Mouse (Mus musculus): Measurements from ENCODE around the gene Mcfd2. TPM values are rescaled to one million over a fixed set of nuclear protein-coding genes. Genes with fewer than 3 reads are reported as not detected.
A peak's percentile ranks its signal among the peaks of the same experiment; 100 is the strongest.

The Mcfd2 gene
- polyA plus RNA-seq, 1 experiment from 2014 or later: 57.5 TPM

DNA sequence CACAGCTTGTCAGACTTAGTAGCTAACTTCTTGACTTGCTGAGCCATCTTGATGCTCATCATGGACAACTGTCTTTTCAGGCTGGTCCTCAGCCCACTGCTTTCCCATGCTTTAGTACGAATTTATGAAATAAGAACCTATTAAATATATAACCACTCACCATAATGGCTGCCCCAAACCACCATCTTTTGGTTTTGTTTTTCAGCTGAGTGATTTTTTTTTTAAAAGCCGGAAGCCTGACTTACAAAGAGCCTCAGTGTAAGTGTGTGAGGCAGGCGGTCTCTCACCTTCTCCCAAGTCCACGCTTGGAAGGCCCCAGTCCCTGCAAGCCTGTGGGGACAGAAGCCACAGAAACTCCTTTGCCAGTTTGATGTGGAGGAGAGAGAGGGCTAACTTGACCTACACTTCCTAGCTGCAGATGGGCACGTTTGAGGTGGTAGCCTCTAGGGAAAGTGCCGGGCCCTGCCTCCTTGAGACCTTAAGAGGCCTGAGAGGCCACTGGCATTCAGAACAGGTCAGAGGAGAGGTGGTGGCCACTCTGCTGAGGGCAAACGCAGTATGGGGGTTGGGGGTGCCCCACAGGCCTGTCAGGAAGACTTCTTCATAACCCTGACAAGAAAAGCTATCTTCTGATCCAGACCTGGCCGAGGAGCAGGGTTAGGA, 20.9 kb upstream of the Mcfd2 start:
- Histone ChIP-seq H3K4me2 (replicated peaks) (no peak overlapping the region), H3K27ac (replicated peaks) (no peak overlapping the region), H3K9me3 (no peaks in the 10 kb centered on the region), H3K36me3 (no peaks in the 10 kb centered on the region), H3K9ac (replicated peaks) (no peak overlapping the region), H3K4me1 (peaks cover 24% of the 10 kb centered on the region), H3K4me3 (no peak overlapping the region), H3K27me3 (peaks cover 59% of the 10 kb centered on the region)
- ATAC-seq (ENCODE audit: low FRiP score, low read depth): no peak
- 57% methylated on average over 8 of the region's 8 CpGs for WGBS

DNA sequence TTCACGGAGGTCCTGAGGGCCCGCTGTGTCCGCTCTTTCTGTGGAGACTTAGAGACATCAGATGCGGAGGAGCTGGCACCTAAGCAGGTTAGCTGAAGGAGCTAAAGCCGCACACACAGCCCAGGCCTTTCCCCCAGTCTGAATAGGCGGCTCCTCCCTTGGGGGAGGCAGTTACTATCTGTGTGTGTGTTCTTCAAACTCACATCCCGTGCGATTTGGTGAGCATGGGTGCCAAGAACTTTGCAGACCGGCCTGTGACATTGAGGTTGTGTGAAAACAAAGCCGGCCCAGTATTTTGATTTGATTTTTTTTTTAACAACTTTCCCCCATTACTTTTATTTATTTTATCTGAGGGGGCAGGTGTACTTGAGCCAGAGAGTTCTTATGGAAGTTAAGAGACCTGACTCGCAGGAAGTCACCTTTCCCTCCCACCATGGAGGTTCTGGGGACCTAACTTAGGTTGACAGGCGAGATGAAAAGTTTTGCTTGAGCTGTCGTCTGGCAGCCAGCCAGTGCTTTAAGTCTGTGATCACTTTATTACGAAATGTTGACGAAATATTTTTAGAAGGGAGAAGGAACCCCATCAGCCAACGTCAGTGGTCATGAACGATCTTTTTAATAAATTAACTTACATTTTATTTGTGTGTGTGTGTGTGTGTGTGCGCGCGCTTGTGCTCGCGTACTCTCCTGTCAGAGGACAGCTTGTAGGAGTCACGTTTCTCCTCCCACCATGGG, 20.2 kb upstream of the Mcfd2 start:
- 78% methylated on average over 23 of the region's 23 CpGs for WGBS
- H3K27ac ChIP-seq (replicated peaks): no peak overlapping the region
- no peak overlapping the region for H3K9ac ChIP-seq (replicated peaks)
- peaks cover 66% of the 10 kb centered on the region for H3K27me3 ChIP-seq
- no peak overlapping the region for H3K4me3 ChIP-seq
- no peak for ATAC-seq (ENCODE audit: low FRiP score, low read depth)
- H3K9me3 ChIP-seq: no peaks in the 10 kb centered on the region
- peaks cover 31% of the 10 kb centered on the region for H3K4me1 ChIP-seq
- H3K36me3 ChIP-seq: no peaks in the 10 kb centered on the region
- no peak overlapping the region for H3K4me2 ChIP-seq (replicated peaks)

DNA sequence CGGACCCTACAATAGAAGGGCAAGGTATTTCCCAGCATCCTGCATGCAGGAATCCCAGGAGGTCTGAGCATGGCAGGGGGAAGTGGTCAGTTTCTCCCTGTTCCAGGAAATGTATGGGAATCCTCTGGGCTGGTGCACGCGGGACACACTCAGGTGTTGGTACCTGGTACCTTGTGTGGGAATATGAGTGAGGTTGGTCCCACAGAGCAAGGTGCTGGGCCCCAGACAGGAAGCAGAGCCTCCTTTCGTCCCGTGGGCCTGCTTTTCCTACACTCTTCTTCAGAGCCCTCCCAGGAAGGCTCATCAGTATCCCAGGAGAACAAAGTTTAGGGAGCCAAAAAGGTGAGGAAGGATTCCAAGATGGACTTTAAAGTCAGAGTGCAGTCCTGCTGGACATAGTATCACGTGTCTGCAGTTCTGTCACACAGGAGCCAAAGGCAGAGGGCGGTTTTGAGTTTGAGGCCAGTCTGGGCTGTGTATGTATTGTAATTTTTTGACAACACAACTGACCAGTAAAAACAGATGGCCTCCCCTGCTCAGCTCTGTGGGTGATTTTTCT, 18.8 kb upstream of the Mcfd2 start:
- no peak for ATAC-seq (ENCODE audit: low FRiP score, low read depth)
- H3K4me1 ChIP-seq: peaks cover 31% of the 10 kb centered on the region
- H3K4me2 ChIP-seq (replicated peaks): 0 out of 2 replicates have a peak overlapping the region, but pooled peaks have one; percentile 91
- no peak overlapping the region for H3K27ac ChIP-seq (replicated peaks)
- H3K9ac ChIP-seq (replicated peaks): no peak overlapping the region
- no peaks in the 10 kb centered on the region for H3K9me3 ChIP-seq
- H3K4me3 ChIP-seq: peak overlapping the region; percentile 74; the same call in 1 of the 2 replicates
- no peaks in the 10 kb centered on the region for H3K36me3 ChIP-seq
- peaks cover 76% of the 10 kb centered on the region for H3K27me3 ChIP-seq
- 63% methylated on average over 7 of the region's 7 CpGs for WGBS

DNA sequence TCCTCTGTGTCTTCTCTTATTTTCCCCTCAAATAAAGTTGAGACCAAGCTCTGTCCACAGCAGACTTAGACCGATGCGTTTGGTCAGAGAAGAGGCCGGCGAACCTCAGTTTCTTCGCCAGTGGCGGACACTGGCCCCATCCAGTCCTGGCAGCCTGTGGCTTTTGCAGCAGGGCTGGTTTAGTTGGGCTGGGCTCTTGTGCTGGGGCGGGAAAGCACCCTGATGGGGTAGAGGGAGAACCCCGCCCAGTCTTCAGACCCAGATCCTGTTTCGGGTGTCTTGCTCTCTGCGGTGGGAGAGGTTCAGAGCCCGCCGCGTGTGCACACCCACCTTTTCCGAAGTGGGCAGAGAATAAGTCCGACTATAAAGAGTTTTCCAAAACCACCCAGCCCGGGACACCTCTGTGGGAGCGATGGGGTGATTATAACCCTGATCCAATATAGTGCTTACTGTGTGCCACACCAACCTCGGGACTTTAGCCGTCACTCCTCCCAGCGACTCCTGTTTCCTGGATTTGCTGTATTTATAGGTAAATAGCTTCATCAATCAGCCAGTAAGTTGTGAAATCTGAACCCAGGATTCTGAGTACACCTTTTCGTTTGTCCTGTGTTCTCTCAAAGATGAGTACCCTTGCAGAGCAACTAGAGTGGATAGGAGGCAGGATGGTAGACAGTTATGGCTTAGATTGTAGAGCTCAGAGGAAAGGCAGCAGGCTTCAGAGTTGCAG, 18.2 kb upstream of the Mcfd2 start:
- Histone ChIP-seq H3K4me2 (replicated peaks) (peak overlapping the region; percentile 91), H3K9ac (replicated peaks) (peak overlapping the region; percentile 81; the same call in 1 of the 2 replicates), H3K27ac (replicated peaks) (no peak overlapping the region), H3K36me3 (no peaks in the 10 kb centered on the region), H3K9me3 (no peaks in the 10 kb centered on the region), H3K27me3 (peaks cover 70% of the 10 kb centered on the region), H3K4me1 (peaks cover 31% of the 10 kb centered on the region), H3K4me3 (peak overlapping the region; percentile 74)
- 5% methylated on average over 21 of the region's 21 CpGs for WGBS
- ATAC-seq (ENCODE audit: low FRiP score, low read depth): no peak

DNA sequence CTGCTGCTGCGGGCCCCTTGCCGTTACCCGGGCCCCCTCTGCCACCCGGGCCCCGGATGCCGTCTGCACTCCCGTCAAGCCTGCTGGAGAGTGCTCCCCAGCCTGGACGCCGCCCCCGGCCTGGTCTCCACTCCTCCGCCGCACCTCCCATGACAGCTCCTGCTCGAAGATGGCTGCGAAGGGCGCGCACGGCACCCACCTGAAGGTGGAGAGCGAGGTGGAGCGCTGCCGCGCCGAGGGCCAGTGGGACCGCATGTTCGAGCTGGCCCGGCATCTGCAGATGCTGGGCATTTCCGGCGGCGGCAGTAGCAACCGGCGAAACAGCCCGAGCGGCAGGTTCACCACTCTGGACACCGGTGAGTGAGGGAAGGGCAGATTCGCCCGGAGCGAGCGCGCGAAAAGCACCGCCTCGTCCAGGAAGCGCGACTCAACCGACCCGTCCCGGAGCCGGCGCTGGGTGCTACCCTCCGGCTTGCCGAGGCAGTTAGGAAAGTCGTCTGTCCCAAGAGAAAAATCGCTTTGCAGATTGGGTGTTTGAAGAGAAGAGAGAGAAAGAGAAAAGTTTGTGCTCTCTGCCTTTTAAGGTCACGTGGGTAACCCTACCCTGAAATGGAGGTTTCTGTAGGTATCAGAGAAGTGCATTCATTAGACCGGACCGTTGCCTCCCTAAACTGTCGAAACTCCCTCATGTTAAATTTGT, 17.5 kb upstream of the Mcfd2 start:
- ATAC-seq (ENCODE audit: low FRiP score, low read depth): no peak
- Histone ChIP-seq H3K27me3 (peaks cover 63% of the 10 kb centered on the region), H3K4me3 (peak overlapping the region; percentile 74), H3K27ac (replicated peaks) (peak overlapping the region; percentile 90), H3K9ac (replicated peaks) (peak overlapping the region; percentile 81), H3K36me3 (no peaks in the 10 kb centered on the region), H3K4me2 (replicated peaks) (peak overlapping the region; percentile 91), H3K9me3 (no peaks in the 10 kb centered on the region), H3K4me1 (peaks cover 30% of the 10 kb centered on the region)
- 0% methylated on average over 55 of the region's 56 CpGs for WGBS

DNA sequence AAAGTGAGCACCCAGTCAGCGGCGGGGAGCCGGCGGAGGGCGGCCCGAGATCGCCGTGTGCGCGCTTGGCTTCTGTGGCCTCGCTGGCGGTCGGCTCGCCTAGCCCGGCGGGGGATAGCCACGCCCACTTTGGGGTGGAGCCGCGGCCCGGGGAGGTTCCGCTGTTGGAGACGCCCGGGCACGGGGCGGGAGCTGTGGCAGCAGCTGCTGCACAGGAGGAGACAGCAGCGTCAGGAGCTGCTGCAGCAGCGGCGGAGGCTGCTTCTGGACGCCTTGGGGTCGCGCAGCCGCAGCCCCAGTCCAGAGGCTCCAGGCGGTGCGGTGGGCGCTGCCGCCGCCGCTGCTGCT, 16.9 kb upstream of the Mcfd2 start, which contains the start of gene Ttc7:
Gene Ttc7 (plus strand): TSS at position 181 of the 348 bp plus-strand sequence.
- H3K36me3 ChIP-seq: no peaks in the 10 kb centered on the region
- 1% methylated on average over 23 of the region's 38 CpGs for WGBS
- H3K4me1 ChIP-seq: peaks cover 25% of the 10 kb centered on the region
- H3K9me3 ChIP-seq: no peaks in the 10 kb centered on the region
- peaks cover 61% of the 10 kb centered on the region for H3K27me3 ChIP-seq
- H3K4me3 ChIP-seq: peak within 1 kb of the TSS; percentile 74
- H3K9ac ChIP-seq (replicated peaks): peak within 1 kb of the TSS; percentile 81
- ATAC-seq (ENCODE audit: low FRiP score, low read depth): peak; percentile 96
- peak within 1 kb of the TSS; percentile 90 for H3K27ac ChIP-seq (replicated peaks)
- peak within 1 kb of the TSS; percentile 91 for H3K4me2 ChIP-seq (replicated peaks)

DNA sequence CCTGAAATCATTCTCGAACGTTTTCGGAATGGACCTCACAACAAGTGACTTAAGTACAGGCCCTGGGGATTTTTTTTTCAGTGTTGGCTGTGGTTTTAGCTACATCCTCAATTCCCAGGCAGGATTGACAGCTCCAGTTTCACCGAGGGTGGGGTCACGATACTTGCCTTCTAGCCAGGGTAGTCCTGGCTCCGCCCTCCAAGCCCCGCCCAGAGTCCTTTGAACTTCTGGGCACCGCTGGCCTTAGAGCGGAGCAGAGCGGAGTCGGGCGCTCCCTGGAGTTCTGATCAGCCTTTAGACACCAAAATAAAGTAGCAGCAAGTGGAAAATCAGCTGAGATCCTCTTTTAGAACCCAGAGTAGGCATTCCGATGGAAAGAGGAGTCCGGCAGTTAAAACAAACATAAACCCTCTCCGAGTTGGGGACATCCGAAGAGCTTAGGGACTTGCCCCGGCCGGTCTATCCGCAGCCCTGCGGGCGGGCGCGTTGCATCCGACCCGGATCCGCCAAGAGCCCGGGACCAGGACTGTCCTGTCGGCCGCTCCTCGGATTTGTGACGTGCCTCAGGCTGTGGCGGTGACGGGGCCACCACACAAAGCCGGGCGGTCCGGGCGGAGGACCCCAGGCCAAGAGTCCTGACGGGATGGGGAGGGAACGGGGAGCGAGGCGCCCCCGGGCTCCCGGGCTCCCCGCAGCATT, 16.4 kb upstream of the Mcfd2 start:
- Histone ChIP-seq H3K4me3 (peak overlapping the region; percentile 74), H3K9me3 (no peaks in the 10 kb centered on the region), H3K4me2 (replicated peaks) (peak overlapping the region; percentile 91), H3K36me3 (no peaks in the 10 kb centered on the region), H3K9ac (replicated peaks) (peak overlapping the region; percentile 81), H3K27me3 (peaks cover 58% of the 10 kb centered on the region), H3K4me1 (peaks cover 21% of the 10 kb centered on the region), H3K27ac (replicated peaks) (peak overlapping the region; percentile 90)
- WGBS: under 1% methylated on average over 44 of the region's 44 CpGs
- ATAC-seq (ENCODE audit: low FRiP score, low read depth): peak; percentile 83

DNA sequence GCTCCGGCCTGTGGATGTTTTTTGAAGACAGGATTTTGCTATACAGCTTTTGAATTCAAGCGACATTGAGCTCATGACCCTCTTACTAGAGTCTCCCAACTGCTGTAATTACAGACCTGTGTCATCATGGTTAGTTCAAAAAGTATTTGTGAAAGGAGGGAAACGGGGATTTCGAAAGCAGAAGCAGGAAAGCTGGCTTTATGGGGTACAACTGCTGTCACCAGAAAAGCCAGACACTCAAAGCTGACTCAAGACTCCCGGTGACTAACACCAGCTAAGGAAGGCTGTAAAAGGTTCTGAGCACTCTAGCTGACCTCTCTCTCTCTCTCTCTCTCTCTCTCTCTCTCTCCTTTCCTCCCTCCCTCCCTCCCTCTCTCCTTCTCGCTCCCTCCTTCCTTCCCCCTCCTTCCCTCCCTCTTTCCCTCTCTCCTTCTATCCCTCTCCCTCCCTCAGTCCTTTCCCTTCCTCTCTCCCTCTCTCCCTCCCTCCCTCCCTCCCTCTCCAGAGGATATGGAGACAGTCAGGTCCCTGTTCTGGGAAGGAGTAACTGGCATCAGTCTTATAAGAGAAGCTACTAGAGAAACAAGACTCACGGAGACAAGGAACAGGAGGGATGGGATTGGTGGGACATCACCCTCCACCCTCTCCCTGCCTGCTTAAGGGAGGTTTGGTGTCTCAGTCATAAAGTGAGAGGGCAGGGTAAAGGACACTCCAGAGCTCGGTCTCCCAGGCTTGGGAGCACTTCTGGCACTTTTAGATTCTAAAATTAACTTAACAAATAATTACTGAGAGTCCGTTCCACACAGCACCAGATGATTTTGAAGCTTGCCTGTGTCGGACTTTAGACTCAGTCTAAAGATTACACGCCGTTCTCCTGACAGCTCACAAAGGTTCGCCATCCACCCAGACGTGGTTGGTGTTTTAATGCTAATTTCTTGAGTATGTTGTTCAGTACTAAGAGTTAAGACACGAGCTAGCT, 9.9 kb upstream of the Mcfd2 start:
- Histone ChIP-seq H3K27ac (replicated peaks) (no peak overlapping the region), H3K36me3 (no peaks in the 10 kb centered on the region), H3K9me3 (0 out of 2 replicates have a peak, but pooled peaks cover 5% of the 10 kb centered on the region), H3K27me3 (peaks cover 8% of the 10 kb centered on the region), H3K4me3 (no peak overlapping the region), H3K9ac (replicated peaks) (no peak overlapping the region), H3K4me1 (no peaks in the 10 kb centered on the region), H3K4me2 (replicated peaks) (no peak overlapping the region)
- ATAC-seq (ENCODE audit: low FRiP score, low read depth): no peak
- WGBS: 65% methylated on average over 15 of the region's 15 CpGs

DNA sequence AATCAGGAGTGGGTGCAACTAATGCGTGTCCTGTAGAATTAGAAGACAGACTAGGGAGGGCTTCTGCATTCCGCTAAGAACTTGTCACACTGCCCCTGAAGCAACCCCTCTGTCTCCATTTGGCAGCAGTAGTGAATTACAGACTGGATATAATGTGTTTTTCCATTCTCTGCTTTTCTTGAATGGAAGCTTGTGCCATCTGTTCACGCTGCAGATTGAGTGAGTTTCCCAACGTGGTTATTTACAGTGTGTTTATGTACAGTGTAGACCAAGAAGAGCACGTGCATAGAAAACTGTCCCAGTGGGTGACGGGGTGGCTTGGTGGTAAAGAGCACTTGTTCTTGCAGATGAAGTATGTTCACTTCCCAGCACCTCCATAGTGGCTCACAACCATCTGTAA, 3.7 kb upstream of the Mcfd2 start:
- Histone ChIP-seq H3K36me3 (no peaks in the 10 kb centered on the region), H3K4me1 (peaks cover 8% of the 10 kb centered on the region), H3K4me2 (replicated peaks) (no peak overlapping the region), H3K9ac (replicated peaks) (no peak overlapping the region), H3K9me3 (0 out of 2 replicates have a peak, but pooled peaks cover 5% of the 10 kb centered on the region), H3K27me3 (peaks cover 14% of the 10 kb centered on the region), H3K27ac (replicated peaks) (no peak overlapping the region), H3K4me3 (no peak overlapping the region)
- ATAC-seq (ENCODE audit: low FRiP score, low read depth): no peak
- WGBS: 84% methylated on average over 6 of the region's 6 CpGs

Data from midbrain, embryonic 12.5 days (tissue).